24 mouse cellular contexts compared by ENCODE assay signal in genomic region chr5:140053626-140054025, GRCm38 (mm10).
DNase-seq lines count a peak whose midpoint lies in the region; ATAC-seq and TF ChIP-seq lines count a peak whose summit lies in the region.
"Had no signal": no experiment of that assay in that cellular context is flagged by ENCODE, and none has a peak within 500 bp of the region (broad histone marks: within the 10 kb centered on the region; RNA-seq: fewer than 3 reads in every experiment).

No protein-coding gene starts in this region.

- H3K4me3 ChIP-seq in forebrain, postnatal 0 days (ENCODE audit: low read depth, low read length), result no peak overlapping the region
- no peak overlapping the region for H3K4me3 ChIP-seq in forebrain, embryonic 11.5 days (ENCODE audit: low read depth, low read length)
- no peak overlapping the region for H3K4me3 ChIP-seq in hindbrain, embryonic 14.5 days (replicated peaks; ENCODE audit: low read length)
- no peak overlapping the region for H3K4me3 ChIP-seq in hindbrain, embryonic 13.5 days
- H3K4me3 ChIP-seq: embryonic facial prominence, embryonic 13.5 days; erythroblast, embryonic 14.5 days; forebrain, embryonic 13.5 days; heart, embryonic 15.5 days; intestine, embryonic 15.5 days; midbrain, embryonic 10.5 days; stomach, embryonic 15.5 days had no signal

- H3K9me3 ChIP-seq in forebrain, postnatal 0 days (ENCODE audit: low read length), result no peaks in the 10 kb centered on the region
- no peaks in the 10 kb centered on the region for H3K9me3 ChIP-seq in forebrain, embryonic 11.5 days (ENCODE audit: control insufficient read depth, low read length)
- no peaks in the 10 kb centered on the region for H3K9me3 ChIP-seq in hindbrain, embryonic 14.5 days (ENCODE audit: control insufficient read depth, low read length)
- no peaks in the 10 kb centered on the region for H3K9me3 ChIP-seq in hindbrain, embryonic 13.5 days
- H3K9me3 ChIP-seq: embryonic facial prominence, embryonic 13.5 days; forebrain, embryonic 13.5 days; heart, embryonic 15.5 days; intestine, embryonic 15.5 days; midbrain, embryonic 10.5 days; stomach, embryonic 15.5 days had no signal

- H3K4me2 ChIP-seq in forebrain, postnatal 0 days (ENCODE audit: low read depth), result no peak overlapping the region
- H3K4me2 ChIP-seq in forebrain, embryonic 11.5 days (ENCODE audit: low read depth, low read length, severe bottlenecking), result no peak overlapping the region
- no peak overlapping the region for H3K4me2 ChIP-seq in hindbrain, embryonic 14.5 days (replicated peaks)
- no peak overlapping the region for H3K4me2 ChIP-seq in hindbrain, embryonic 13.5 days
- H3K4me2 ChIP-seq: embryonic facial prominence, embryonic 13.5 days; forebrain, embryonic 13.5 days; heart, embryonic 15.5 days; intestine, embryonic 15.5 days; stomach, embryonic 15.5 days had no signal

- H3K4me1 ChIP-seq in forebrain, postnatal 0 days (ENCODE audit: insufficient read depth), result peaks cover 6% of the 10 kb centered on the region; the same call in 1 of the 2 replicates
- no peaks in the 10 kb centered on the region for H3K4me1 ChIP-seq in forebrain, embryonic 11.5 days (replicated peaks; ENCODE audit: control insufficient read depth, insufficient read depth, low read length)
- H3K4me1 ChIP-seq in hindbrain, embryonic 14.5 days (replicated peaks; ENCODE audit: control insufficient read depth, insufficient read depth, low read length), result no peaks in the 10 kb centered on the region
- H3K4me1 ChIP-seq in hindbrain, embryonic 13.5 days (replicated peaks), result 0 out of 2 replicates have a peak, but pooled peaks cover 5% of the 10 kb centered on the region
- H3K4me1 ChIP-seq: embryonic facial prominence, embryonic 13.5 days; intestine, embryonic 15.5 days; midbrain, embryonic 10.5 days; stomach, embryonic 15.5 days had no signal

- 0 out of 2 replicates have a peak overlapping the region, but pooled peaks have one; percentile 23 for H3K27ac ChIP-seq in forebrain, postnatal 0 days (ENCODE audit: low read depth, low read length)
- no peak overlapping the region for H3K27ac ChIP-seq in forebrain, embryonic 11.5 days (ENCODE audit: low read depth, low read length)
- H3K27ac ChIP-seq in hindbrain, embryonic 14.5 days, result no peak overlapping the region
- no peak overlapping the region for H3K27ac ChIP-seq in hindbrain, embryonic 13.5 days
- H3K27ac ChIP-seq: embryonic facial prominence, embryonic 13.5 days; forebrain, embryonic 13.5 days; heart, embryonic 15.5 days; intestine, embryonic 15.5 days; midbrain, embryonic 10.5 days; stomach, embryonic 15.5 days had no signal

- no peak overlapping the region for H3K9ac ChIP-seq in forebrain, postnatal 0 days
- H3K9ac ChIP-seq in forebrain, embryonic 11.5 days (ENCODE audit: low read length), result no peak overlapping the region
- H3K9ac ChIP-seq in hindbrain, embryonic 14.5 days, result no peak overlapping the region
- no peak overlapping the region for H3K9ac ChIP-seq in hindbrain, embryonic 13.5 days
- H3K9ac ChIP-seq: embryonic facial prominence, embryonic 13.5 days; forebrain, embryonic 13.5 days; heart, embryonic 15.5 days; intestine, embryonic 15.5 days; liver, postnatal 0 days; stomach, embryonic 15.5 days had no signal

- H3K27me3 ChIP-seq in forebrain, postnatal 0 days (ENCODE audit: insufficient read depth, low read length), result no peaks in the 10 kb centered on the region
- H3K27me3 ChIP-seq in forebrain, embryonic 11.5 days (ENCODE audit: control insufficient read depth, insufficient read depth, low read length), result no peaks in the 10 kb centered on the region
- no peaks in the 10 kb centered on the region for H3K27me3 ChIP-seq in hindbrain, embryonic 14.5 days (ENCODE audit: control insufficient read depth, insufficient read depth, low read length)
- H3K27me3 ChIP-seq in hindbrain, embryonic 13.5 days, result no peaks in the 10 kb centered on the region
- H3K27me3 ChIP-seq: embryonic facial prominence, embryonic 13.5 days; forebrain, embryonic 13.5 days; intestine, embryonic 15.5 days; stomach, embryonic 15.5 days had no signal

- WGBS in forebrain, postnatal 0 days, result 67% methylated on average over 3 of the region's 3 CpGs
- 83% methylated on average over 3 of the region's 3 CpGs for whole genome bisulfite sequencing in forebrain, embryonic 11.5 days
- 85% methylated on average over 3 of the region's 3 CpGs for WGBS in hindbrain, embryonic 14.5 days
- 90% methylated on average over 3 of the region's 3 CpGs for WGBS in hindbrain, embryonic 13.5 days

- no peak for DNase-seq in forebrain, postnatal 0 days
- no peak for DNase-seq in forebrain, embryonic 11.5 days (ENCODE audit: low spot score)
- peak; percentile 40 to 44 for DNase-seq in right cerebral cortex, adult 2 months (ENCODE audit: low spot score in 2 of 2)
- no peak for DNase-seq in right cerebral cortex, postnatal 4 days
- peak; percentile 26 to 41 for DNase-seq in left cerebral cortex, postnatal 36 days (ENCODE audit: low spot score in 2 of 2)
- no peak for DNase-seq in hindbrain, embryonic 14.5 days (ENCODE audit: low spot score)
- DNase-seq in retina, embryonic 14.5 days (ENCODE audit: low spot score), result no peak
- DNase-seq: adrenal gland, postnatal 25 days; cerebellum, adult 11 months; cerebellum, postnatal 10 days; heart, postnatal 4 days; kidney, adult 9 months; kidney, postnatal 14 days; liver, postnatal 0 days had no signal

- no peaks in the 10 kb centered on the region for H3K36me3 ChIP-seq in forebrain, postnatal 0 days (ENCODE audit: insufficient read depth)
- H3K36me3 ChIP-seq in forebrain, embryonic 11.5 days (ENCODE audit: control insufficient read depth, insufficient read depth, low read length), result no peaks in the 10 kb centered on the region
- no peaks in the 10 kb centered on the region for H3K36me3 ChIP-seq in hindbrain, embryonic 14.5 days (replicated peaks; ENCODE audit: control insufficient read depth, insufficient read depth)
- H3K36me3 ChIP-seq in hindbrain, embryonic 13.5 days, result no peaks in the 10 kb centered on the region
- H3K36me3 ChIP-seq: heart, embryonic 15.5 days; intestine, embryonic 15.5 days; midbrain, embryonic 10.5 days; stomach, embryonic 15.5 days had no signal

- peak; percentile 48 for ATAC-seq in forebrain, postnatal 0 days
- no peak for ATAC-seq in forebrain, embryonic 11.5 days (replicated peaks; ENCODE audit: low FRiP score)
- no peak for ATAC-seq in hindbrain, embryonic 14.5 days (ENCODE audit: low FRiP score)
- ATAC-seq in hindbrain, embryonic 13.5 days (ENCODE audit: low FRiP score), result no peak
- ATAC-seq: forebrain, embryonic 13.5 days; hindbrain, embryonic 16.5 days; intestine, embryonic 15.5 days; liver, postnatal 0 days; lung, postnatal 0 days had no signal

- intact Hi-C loops in left cerebral cortex, postnatal 36 days (cut with DNase I), result no loop called here

- no peak for TF ChIP-seq CTCF in forebrain, postnatal 0 days (IDR thresholded peaks at IDR 0.05; ENCODE audit: low read depth)

Comparison
In these comparisons a context has a peak if more than half of its experiments do, and no peak if none do; other contexts are left out.
1. DNase-seq: peak in right cerebral cortex, adult 2 months (2 of 2) and left cerebral cortex, postnatal 36 days (2 of 2); none in forebrain, postnatal 0 days (single experiment), forebrain, embryonic 11.5 days (single experiment), right cerebral cortex, postnatal 4 days (single experiment), hindbrain, embryonic 14.5 days (single experiment) and retina, embryonic 14.5 days (single experiment).